Mouse (Mus musculus) embryonic stem cell, embryonic (primary cell): Measurements from ENCODE around the gene Nt5c2.

ENCODE experiments used
- CTCF ChIA-PET, 4 experiments: fragments of 300-600 bp in 2 of 4; fragments of 350-600 bp in 2 of 4; sonication (Branson Sonifier 250); formaldehyde crosslinking; loops; one replicate each; lab custom pipeline; 2022; ENCODE audit warnings: inconsistent platforms in 2 of 4; lab: Charles Lee
- POLR2A ChIA-PET, 4 experiments: fragments of 300-600 bp in 2 of 4; fragments of 350-600 bp in 2 of 4; sonication (Branson Sonifier 250); formaldehyde crosslinking; loops; one replicate each; lab custom pipeline; 2022; ENCODE audit warnings: antibody characterized with exemption in 4 of 4, inconsistent platforms in 1 of 4; lab: Charles Lee

Gene Nt5c2

GRCm38 (mm10) chr19:47009420-47009819 lies 5.5 kb downstream of the Nt5c2 start:
- ChIA-PET POLR2A (interaction anchor here in 2 of 4 experiments (0.5 to 2.2 kb wide), 4 partner anchors 10 to 66 kb away, joined by 3 to 11 read pairs (median 8); no protein-coding TSS in a partner anchor), CTCF (no interaction called here)

- ChIA-PET POLR2A (interaction anchor here in 3 of 4 experiments (0.7 to 1.0 kb wide), 4 partner anchors 9 to 159 kb away, joined by 3 to 8 read pairs (median 3); partner anchors contain the start of genes Ina (in 1 of the 3) and Nt5c2 (in 1 of the 3)), CTCF (interaction anchor here (0.5 to 1.2 kb wide), 8 partner anchors 8 to 814 kb away, joined by 3 to 6 read pairs (median 3); partner anchors contain the start of genes Ina (in 2 of the 4) and Nt5c2 (in 2 of the 4))
Measured at GRCm38 (mm10) chr19:47006321-47006720, 8.6 kb downstream of the Nt5c2 start.

GRCm38 (mm10) chr19:47005873-47006272 lies 9.1 kb downstream of the Nt5c2 start:
- POLR2A ChIA-PET, result interaction anchor here in 3 of 4 experiments (0.7 to 1.0 kb wide), 3 partner anchors 9 to 20 kb away, joined by 3 to 8 read pairs (median 3); partner anchors contain the start of genes Ina (in 1 of the 3) and Nt5c2 (in 1 of the 3)
- CTCF ChIA-PET, result interaction anchor here in 3 of 4 experiments (0.6 to 1.2 kb wide), 9 partner anchors 9 to 1434 kb away, joined by 3 to 6 read pairs (median 3); partner anchors contain the start of genes Ina (in 2 of the 3) and Nt5c2 (in 2 of the 3)

GRCm38 (mm10) chr19:47003742-47004511 lies 11.0 kb downstream of the Nt5c2 start:
- POLR2A ChIA-PET, result interaction anchor here in 1 of 4 experiments (1.1 to 1.2 kb wide), 2 partner anchors 12 to 13 kb away, joined by 3 to 4 read pairs; no protein-coding TSS in a partner anchor

GRCm38 (mm10) chr19:47000357-47000756 lies 14.6 kb downstream of the Nt5c2 start:
- CTCF ChIA-PET, result interaction anchor here in 1 of 4 experiments (0.7 kb wide), 1 partner anchor 176 kb away, joined by 5 read pairs; no protein-coding TSS in a partner anchor
- POLR2A ChIA-PET, result interaction anchor here in 1 of 4 experiments (0.6 kb wide), 1 partner anchor 50 kb away, joined by 3 read pairs; no protein-coding TSS in a partner anchor

More at GRCm38 (mm10) chr19:47003742-47004511, 11.0 kb downstream of the Nt5c2 start:
- CTCF ChIA-PET, result no interaction called here

- CTCF ChIA-PET, result no interaction called here
- POLR2A ChIA-PET, result no interaction called here
Measured at GRCm38 (mm10) chr19:46999753-47000152, 15.2 kb downstream of the Nt5c2 start.

- POLR2A ChIA-PET, result interaction anchor here in 1 of 4 experiments (0.5 to 1.0 kb wide), 2 partner anchors 11 to 1062 kb away, joined by 3 read pairs; no protein-coding TSS in a partner anchor
- CTCF ChIA-PET, result interaction anchor here in 1 of 4 experiments (0.7 to 1.1 kb wide), 2 partner anchors 18 to 156 kb away, joined by 3 to 4 read pairs; no protein-coding TSS in a partner anchor
Measured at GRCm38 (mm10) chr19:46998953-46999352, 16.0 kb downstream of the Nt5c2 start.

- CTCF ChIA-PET, result interaction anchor here in 1 of 4 experiments (0.7 to 1.1 kb wide), 2 partner anchors 19 to 155 kb away, joined by 3 to 4 read pairs; no protein-coding TSS in a partner anchor
- POLR2A ChIA-PET, result interaction anchor here in 1 of 4 experiments (0.5 to 1.0 kb wide), 2 partner anchors 10 to 1062 kb away, joined by 3 read pairs; no protein-coding TSS in a partner anchor
Measured at GRCm38 (mm10) chr19:46998168-46998870, 16.6 kb downstream of the Nt5c2 start.

GRCm38 (mm10) chr19:46996095-46996494 lies 18.9 kb downstream of the Nt5c2 start:
- POLR2A ChIA-PET, result interaction anchor here in 1 of 4 experiments (0.6 kb wide), 1 partner anchor 75 kb away, joined by 3 read pairs; no protein-coding TSS in a partner anchor
- CTCF ChIA-PET, result interaction anchor here in 1 of 4 experiments (1.0 to 1.2 kb wide), 2 partner anchors 120 to 235 kb away, joined by 3 to 4 read pairs; no protein-coding TSS in a partner anchor

- CTCF ChIA-PET, result interaction anchor here (0.6 to 3.6 kb wide), 32 partner anchors 9 to 428 kb away, joined by 3 to 20 read pairs (median 3); partner anchors contain the start of genes Ina (in 2 of the 4), Cnnm2 (in 1 of the 4) and Nt5c2 (in 1 of the 4)
Measured at GRCm38 (mm10) chr19:46992329-46992728, 22.6 kb downstream of the Nt5c2 start.

GRCm38 (mm10) chr19:46991145-46991544 lies 23.8 kb downstream of the Nt5c2 start:
- ChIA-PET CTCF (interaction anchor here (0.5 to 3.6 kb wide), 18 partner anchors 9 to 1147 kb away, joined by 3 to 20 read pairs (median 6); partner anchors contain the start of gene Cnnm2 (in 1 of the 4)), POLR2A (interaction anchor here in 3 of 4 experiments (0.6 to 6.4 kb wide), 15 partner anchors 12 to 949 kb away, joined by 3 to 24 read pairs (median 4); partner anchors contain the start of genes Ina (in 1 of the 3), Nt5c2 (in 1 of the 3) and Pcgf6 (in 1 of the 3))

More at GRCm38 (mm10) chr19:46992329-46992728, 22.6 kb downstream of the Nt5c2 start:
- POLR2A ChIA-PET, result interaction anchor here in 2 of 4 experiments (0.7 to 6.4 kb wide), 17 partner anchors 11 to 231 kb away, joined by 3 to 24 read pairs (median 4); partner anchors contain the start of genes Taf5 (in 2 of the 2), Cnnm2 (in 1 of the 2), Ina (in 1 of the 2) and Nt5c2 (in 1 of the 2)

- ChIA-PET CTCF (interaction anchor here (0.6 to 3.6 kb wide), 11 partner anchors 25 to 1039 kb away, joined by 3 to 20 read pairs (median 9); partner anchors contain the start of genes Cnnm2 (in 1 of the 4) and Nt5c2 (in 1 of the 4)), POLR2A (interaction anchor here in 2 of 4 experiments (0.6 to 6.4 kb wide), 13 partner anchors 24 to 948 kb away, joined by 3 to 24 read pairs (median 4); partner anchors contain the start of genes Ina (in 1 of the 2), Nt5c2 (in 1 of the 2) and Pcgf6 (in 1 of the 2))
Measured at GRCm38 (mm10) chr19:46990625-46991024, 24.3 kb downstream of the Nt5c2 start.

- ChIA-PET CTCF (interaction anchor here in 2 of 4 experiments (0.9 to 2.4 kb wide), 10 partner anchors 25 to 265 kb away, joined by 3 to 9 read pairs (median 4); partner anchors contain the start of genes Cnnm2 (in 1 of the 2) and Nt5c2 (in 1 of the 2)), POLR2A (interaction anchor here in 2 of 4 experiments (1.0 to 6.4 kb wide), 11 partner anchors 25 to 110 kb away, joined by 3 to 24 read pairs (median 5); partner anchors contain the start of genes Ina (in 1 of the 2) and Nt5c2 (in 1 of the 2))
Measured at GRCm38 (mm10) chr19:46990153-46990518, 24.8 kb downstream of the Nt5c2 start.

- CTCF ChIA-PET, result interaction anchor here in 2 of 4 experiments (1.0 to 1.4 kb wide), 8 partner anchors 26 to 402 kb away, joined by 3 to 5 read pairs (median 4); partner anchors contain the start of gene Nt5c2 (in 1 of the 2)
- POLR2A ChIA-PET, result interaction anchor here in 2 of 4 experiments (0.9 to 6.4 kb wide), 15 partner anchors 19 to 117 kb away, joined by 3 to 24 read pairs (median 4); partner anchors contain the start of genes Ina (in 1 of the 2) and Nt5c2 (in 1 of the 2)
Measured at GRCm38 (mm10) chr19:46989479-46990152, 25.3 kb downstream of the Nt5c2 start.

GRCm38 (mm10) chr19:46988231-46989087 lies 26.5 kb downstream of the Nt5c2 start:
- ChIA-PET CTCF (interaction anchor here in 2 of 4 experiments (0.7 to 1.4 kb wide), 7 partner anchors 26 to 401 kb away, joined by 3 to 5 read pairs (median 3); partner anchors contain the start of genes Ina (in 1 of the 2) and Nt5c2 (in 1 of the 2)), POLR2A (interaction anchor here (0.7 to 6.4 kb wide), 31 partner anchors 10 to 228 kb away, joined by 3 to 24 read pairs (median 4); partner anchors contain the start of genes Ina (in 2 of the 4), Nt5c2 (in 2 of the 4), Cnnm2 (in 1 of the 4) and Pdcd11 (in 1 of the 4))
